Mouse (Mus musculus) right cerebral cortex, postnatal 25 days (tissue): ENCODE results near the gene Ankrd33.
"Not testable (repeated sequence)": the region's sequence is repeated elsewhere in the genome, so short reads cannot be mapped to it uniquely, and the experiment has no call there.

ENCODE experiments used
- DNase-seq: peaks from one replicate; pipeline ENCODE4 v3.0.0; 2022

The Ankrd33 gene

DNA sequence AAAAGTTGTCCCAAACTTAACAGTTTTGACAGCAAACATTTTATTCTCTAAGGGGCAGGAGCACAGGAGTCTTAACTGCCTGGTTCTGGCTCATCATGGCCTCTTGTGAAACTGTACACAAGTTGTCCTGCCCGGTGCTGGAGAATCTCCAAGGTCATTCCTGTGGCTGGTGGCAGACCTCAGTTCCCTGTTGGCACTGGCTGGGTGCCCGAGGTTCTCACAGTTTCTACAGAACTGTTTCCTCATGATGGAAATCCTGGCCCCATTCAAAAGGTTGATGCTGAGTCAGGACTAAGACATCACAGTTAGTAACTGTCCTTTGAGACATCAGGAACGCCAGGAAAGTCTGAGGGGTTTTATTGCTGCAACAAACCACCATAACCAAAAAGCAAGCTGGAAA lies 28.6 kb upstream of the Ankrd33 start:
- no peak for DNase-seq

DNA sequence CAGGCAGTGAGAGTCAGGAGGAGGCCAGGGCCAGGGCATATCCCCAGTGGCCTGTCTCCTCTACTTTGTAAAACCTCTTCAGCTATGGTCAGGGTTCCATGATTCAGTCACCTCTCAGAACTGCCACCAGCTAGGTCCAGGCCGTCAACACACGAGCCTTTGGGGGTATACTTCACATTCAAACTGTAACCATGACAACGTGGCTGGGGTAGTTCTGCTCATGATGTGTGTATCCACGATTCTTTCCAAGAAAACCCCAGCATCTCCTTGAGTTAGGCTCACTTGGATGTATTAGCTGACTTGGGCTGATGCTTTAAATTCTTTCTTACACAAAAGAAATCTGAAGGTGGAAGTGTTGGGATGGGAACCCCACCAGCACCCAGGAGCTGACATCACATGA lies 27.3 kb upstream of the Ankrd33 start:
- no peak for DNase-seq

DNA sequence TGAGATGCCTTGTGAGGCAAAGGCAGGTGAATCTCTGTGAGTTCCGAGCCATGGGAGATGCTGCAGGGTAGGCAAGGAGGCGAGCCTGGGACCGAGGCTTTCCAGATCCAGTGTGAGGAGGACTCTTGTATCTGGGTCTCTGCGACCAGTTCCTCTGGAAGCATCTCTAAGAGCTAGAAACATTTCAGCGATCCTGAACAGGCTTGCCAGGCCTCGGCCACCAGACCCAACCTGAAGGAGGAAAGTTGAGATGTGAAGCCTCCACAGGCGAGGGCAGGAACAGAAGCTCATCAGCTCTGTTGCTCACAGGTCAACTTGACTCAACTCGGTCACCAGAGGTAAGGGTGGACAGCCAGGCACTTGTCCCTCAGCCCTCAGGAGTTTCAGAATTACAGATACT lies 24.0 kb upstream of the Ankrd33 start:
- DNase-seq = no peak

DNA sequence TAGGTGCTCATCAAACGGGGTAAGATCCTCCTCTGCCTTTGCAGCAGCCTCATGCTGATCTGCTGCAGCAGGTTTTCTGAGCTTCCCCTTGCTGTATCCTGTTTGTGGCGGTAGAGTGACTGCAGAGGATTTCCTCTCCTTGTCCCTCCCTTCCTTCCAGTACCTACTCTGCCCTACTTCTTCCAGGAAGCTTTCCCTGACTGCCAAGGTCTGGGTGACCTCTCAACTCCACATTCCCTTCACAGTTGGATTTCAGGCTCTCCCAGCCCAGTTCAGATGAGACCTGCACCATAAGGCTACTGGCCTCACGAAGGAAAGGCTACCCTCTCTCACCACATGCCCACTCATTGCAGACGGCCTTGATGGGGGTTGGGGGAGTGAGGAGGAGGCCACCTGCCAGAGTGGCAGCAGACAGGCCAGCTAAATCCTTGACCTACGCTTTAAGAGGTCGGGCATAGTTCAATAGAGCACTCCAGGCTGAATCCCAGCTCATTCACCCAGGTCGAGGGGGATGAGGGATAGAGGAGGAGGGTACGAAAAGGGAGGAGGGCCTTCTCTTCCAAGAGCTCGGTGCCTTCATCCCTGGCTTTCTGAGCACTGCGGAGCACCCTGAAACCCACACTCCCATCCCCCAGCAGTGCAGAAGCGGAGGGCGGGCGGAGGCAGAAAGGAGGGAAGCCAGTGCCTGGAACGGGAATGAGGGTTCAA lies 23.3 kb upstream of the Ankrd33 start:
- DNase-seq = no peak

DNA sequence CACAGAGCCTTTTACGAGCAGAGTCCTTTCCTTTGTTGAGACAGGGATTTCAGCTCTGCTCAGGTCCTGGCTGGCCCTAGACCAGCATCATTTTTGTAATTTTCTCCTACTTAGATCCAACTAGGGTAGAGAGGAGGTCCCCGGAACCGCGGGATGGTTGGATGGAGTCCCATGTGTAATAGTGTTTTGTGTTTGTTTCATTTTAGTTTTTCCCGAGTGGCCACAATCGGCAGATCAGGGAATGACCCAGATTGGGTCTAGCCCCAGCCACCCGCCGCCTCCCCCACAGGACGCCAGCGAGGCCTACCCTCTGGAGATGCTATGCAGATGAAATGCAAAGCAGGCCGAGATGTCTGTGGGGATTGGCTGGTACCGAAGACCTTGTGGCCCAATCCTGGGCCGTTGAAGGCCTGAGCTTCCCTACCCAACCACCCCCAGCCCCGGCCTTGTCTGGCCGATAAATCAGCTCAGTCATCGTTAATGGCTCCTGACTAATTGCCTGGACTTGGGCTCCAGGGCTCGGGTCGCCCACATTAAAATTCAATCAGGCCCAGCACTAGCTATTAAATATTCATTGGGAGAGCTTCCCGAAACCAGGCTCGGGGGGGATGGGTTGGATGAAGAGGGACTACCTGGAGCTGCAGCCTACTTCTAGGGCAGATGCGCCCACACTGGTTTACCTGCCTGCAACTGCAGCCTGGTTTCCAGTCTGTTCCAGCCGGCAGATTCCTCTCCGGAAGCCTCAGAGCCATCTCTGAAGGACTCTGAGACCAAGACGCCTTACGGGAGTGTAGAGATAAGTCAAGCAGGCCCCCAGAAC lies 22.5 kb upstream of the Ankrd33 start:
- peak; percentile 21 for DNase-seq

DNA sequence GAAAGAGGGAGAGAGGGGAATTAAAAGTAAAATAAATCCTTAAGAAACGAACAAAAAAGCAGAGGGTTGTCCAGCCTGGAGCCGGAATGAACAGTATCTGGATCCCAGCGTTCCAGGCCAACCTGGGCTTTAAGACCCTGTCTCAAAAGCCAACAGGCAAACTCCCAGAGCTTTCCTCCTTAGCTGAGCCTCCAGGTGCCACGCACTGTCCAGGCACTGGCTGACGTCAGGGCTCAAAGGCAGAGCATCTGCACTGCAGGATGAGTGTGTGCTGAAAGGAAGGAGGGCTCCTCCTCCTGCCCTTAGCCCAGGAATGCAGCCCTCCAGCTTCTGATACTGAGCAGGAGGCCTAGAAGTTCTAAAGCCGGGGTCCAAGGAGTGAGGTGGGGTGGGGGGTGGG lies 21.6 kb upstream of the Ankrd33 start:
- no peak for DNase-seq

DNA sequence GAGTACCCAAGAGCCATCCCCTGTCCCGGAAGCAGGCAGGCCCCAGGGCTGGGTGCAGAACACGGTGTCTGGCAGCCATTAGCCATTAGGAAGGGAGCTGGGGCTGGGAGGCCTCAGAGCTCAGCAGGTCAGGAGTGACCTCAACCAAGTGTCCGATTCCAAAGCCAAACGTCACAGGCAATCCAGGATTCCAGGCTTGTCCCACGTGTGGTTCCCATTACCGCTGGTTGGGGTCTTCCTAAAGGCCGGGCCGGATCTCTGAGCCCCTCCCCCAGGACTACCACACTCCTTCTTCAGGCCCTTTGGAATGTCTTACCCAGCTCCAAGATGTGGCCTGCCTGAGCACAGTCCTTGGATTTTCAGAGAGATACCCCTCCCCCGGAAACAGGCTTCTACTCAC lies 20.6 kb upstream of the Ankrd33 start:
- no peak for DNase-seq

DNA sequence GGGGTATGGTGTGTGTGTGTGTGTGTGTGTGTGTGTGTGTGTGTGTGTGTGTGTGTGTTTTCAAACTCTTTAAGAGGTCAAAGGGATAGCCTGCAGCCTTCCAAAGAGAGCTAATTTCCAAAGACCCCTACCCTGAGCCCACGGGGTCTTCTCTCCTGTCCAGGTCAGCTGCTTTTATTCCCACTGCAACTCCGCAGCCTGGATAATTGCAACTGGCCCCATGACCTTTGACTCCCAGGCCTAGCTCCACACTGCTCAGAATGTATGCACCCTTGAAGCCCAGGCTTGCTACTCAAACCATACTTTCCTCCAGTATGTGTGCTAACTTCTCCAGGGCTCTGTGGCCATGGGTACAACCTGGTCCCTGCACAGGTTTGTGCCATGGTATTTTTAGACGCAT lies 20.2 kb upstream of the Ankrd33 start:
- DNase-seq = no peak

DNA sequence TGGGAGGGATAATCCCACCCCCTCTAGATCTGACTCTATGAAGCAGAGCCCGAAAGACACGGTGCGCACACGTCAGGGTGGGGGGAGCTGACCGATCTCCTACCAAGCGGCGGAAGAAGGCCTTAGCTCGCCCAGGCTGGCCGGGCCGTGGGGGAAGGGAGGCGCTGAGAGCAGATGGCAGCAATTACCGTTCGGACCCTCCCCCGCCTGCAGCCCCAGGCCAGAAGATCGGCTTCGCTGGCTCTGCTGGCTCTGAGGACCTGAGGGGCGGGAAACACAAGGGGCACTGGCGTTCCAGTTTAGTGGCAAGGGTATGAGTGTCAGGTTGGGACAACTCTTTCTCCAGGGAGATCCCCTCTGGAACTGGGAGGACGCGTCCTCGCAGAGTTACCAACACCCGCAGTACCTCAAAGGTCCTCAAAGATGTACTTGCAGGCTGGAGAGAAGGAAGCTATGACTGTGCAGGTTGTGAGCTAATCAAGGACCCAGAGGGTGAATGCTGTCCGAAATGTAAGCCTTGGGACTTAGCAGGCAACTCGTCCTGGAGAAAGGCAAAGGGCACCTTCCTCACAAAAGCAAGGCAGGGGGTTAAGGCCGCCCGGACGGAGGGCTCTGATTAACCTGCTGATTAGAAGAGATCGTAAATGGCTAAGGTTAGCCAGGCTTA lies 17.4 kb upstream of the Ankrd33 start:
- no peak for DNase-seq

DNA sequence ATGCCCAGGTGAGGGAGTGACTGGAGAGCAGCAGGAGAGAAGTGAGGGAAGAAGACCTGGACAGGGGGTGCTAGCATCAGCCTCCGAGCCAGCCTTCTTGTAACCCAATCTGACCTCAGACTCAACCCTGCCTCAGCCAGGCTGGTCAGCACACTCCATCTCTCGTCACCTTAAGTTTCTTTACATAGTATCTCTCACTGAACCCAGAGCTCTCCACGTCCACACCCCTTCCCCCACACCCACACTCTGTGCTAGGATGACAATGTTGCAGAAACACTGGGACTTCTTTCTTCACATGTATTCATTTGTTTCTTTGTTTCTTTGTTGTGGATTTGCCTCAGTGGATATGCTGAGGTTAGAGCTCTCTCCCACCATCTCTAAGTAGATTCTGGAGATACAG lies 14.6 kb upstream of the Ankrd33 start:
- DNase-seq = no peak

DNA sequence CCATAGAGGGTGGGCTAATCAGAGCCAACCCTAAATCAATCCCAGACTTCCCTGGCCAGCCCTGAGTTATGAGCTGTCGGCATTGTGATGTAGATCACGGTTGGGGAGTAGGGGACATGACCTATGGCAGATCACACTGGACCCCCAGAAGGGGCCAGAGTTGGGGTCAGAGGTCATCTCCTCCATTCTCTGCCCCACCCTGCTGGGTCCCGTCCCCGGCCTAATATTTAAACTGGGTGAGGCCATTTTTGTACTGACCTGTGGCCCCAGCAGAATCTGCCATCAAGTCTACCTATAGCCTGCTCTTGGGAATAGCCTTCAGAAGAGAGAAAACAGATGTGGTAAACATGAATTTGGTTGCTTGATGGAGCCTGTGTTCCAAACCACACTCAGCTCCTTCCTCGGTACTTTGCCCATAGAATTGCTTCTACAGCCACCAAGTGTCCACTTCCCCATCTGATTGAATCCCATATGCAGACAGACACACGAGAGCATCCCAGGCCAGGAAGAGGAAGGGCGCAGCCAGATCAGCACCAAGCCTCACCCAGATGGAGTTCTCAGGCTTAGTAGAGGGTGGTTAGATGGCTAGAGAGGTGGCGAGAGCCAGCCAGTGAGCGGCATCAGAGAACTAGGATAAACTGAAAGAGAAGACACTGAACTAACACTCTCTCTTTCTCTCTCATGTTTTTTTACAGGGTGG lies 11.8 kb upstream of the Ankrd33 start:
- no peak for DNase-seq

DNA sequence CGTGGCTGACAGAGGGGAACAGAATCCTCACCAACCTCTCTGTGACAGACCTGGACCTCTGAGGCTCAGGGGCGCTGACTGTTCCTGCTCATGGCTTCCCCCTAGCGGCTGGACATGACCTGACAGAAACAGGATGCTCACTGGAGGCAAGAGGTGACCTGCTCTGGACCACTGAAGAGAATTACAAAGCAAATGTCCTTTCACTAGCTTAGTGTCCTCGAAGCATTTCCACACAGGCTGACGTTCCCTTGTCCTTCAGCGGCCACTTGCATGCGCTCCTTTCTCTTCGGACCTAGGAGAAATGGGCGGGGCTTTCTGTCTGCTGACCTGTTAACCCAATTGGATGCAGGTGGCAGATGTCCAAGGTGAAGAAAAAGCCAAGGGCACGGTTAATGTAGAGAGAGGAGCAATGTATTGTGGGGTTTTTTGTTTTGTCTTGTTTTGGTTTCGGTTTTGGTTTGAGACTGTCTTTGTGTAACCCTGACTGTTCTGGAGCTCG lies 10.0 kb upstream of the Ankrd33 start:
- peak; percentile 55 for DNase-seq

DNA sequence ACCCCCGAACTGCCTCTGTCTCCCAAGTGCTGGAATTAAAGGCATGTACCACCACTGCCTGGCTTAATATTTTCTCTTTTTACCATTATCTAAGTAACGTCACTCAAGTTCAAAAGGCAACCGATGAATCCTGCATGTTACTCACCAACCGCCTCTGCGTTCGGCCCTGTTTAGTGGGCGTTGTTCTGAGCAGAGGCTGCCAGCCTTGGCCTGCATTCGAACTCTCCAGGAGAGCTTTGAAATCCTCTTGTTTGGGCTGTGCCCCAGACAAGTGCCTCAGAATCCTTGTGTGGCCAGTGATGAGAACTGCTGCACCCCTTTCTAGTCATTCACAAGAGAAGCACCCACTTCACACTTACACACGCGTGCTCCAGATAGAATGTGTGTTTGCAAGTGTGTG lies 9.5 kb upstream of the Ankrd33 start:
- no peak for DNase-seq

DNA sequence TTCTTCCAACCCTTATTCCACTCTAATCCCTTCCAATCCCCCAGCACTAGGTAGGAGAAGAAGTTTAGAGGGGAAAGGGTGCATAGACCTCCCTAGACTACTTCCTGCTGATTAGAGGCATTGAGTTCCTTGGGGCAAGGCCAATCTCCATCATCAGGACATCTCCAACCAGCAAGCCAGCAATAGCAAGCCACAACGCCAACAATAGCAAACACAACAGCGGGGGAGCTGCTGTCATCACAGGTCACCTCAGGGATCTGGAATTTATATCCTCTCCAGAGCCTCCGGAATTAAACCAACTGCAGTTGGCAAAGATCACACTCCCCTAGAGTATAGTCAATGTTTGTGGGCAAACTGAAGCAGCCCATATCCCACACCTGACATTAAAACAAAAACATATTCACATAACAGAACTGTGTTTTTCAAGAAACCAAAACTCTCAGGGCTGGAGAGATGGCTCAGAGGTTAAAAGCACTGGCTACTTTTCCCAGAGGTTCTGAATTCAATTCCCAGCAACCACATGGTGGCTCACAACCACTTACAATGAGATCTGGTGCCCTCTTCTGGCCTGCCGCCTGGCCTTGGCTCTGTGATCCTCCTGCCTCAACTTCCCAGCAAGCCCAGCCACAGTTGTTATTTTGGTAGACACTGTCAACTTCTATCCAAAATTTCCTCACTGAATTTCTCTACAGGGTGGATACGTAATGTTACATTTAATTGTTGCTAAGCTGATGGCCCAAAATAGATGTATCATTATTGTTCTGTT lies 7.5 kb upstream of the Ankrd33 start:
- DNase-seq = no peak

DNA sequence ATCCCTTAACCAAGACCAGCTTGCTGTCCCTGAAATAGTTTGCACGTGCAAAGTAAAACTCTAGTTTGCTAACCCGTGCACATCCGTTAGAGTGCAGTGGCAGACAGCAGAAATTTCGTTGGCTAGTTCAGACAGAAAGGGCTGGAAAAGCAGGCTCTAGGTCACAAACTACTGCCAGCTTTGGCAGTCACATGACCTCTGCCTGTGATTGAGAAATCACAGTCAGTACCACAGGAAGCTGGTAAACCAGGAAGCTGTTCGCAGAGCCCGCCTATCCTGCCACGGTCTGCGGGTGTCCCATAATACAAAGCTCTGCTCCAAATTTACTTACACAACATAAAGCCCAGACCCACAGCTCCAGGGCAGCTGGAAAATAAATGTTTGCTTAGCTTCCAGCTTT lies 2.4 kb upstream of the Ankrd33 start:
- no peak for DNase-seq

DNA sequence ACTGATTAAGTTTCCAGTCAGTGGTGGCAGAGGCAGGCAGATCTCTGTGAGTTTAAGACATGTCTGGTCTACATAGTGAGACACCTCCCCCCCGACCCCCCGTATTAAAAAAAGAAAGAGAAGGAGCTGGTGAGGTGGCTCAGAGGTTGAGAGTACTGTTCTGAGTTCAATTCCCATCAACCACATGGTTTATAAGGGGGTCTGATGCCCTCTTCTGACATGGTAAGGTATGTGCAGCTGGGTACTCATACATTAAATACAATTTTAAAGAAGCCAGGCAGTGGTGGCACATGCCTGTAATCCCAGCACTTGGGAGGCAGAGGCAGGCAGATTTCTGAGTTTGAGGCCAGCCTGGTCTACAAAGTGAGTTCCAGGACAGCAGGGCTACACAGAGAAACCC lies 1.8 kb upstream of the Ankrd33 start:
- not testable (repeated sequence) for DNase-seq

DNA sequence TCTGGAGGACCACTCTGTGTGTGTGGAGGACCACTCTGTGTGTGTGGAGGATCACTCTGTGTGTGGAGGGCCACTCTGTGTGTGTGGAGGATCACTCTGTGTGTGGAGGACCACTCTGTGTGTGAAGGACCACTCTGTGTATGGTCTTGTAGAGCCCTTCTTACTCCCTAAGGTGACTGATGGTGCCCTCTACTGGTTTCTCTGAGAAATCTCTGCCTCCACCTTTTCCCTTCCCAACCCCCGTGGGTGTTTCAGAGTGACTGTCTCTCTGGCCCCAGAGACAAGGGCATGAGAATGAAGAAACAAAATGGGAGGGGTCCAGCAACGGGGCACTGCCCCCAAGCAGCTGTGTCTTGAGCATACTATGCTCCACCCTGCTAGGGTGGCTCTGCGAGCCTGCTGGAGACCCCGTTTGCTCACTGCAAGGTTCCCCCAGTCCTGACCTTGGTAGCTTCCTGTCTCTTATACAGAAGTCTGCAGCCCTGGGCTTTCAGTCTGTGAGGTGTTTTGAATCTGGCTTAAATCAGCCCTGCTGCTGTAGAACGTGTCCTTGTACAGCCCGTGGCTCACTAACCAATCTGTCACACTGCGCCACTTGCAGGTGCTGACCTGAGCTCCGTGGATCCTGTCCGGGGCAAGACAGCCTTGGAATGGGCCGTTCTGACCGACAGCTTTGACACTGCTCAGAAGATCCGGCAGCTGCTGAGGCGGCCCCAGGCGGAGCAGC lies 3.0 kb downstream of the Ankrd33 start:
- DNase-seq = no peak

DNA sequence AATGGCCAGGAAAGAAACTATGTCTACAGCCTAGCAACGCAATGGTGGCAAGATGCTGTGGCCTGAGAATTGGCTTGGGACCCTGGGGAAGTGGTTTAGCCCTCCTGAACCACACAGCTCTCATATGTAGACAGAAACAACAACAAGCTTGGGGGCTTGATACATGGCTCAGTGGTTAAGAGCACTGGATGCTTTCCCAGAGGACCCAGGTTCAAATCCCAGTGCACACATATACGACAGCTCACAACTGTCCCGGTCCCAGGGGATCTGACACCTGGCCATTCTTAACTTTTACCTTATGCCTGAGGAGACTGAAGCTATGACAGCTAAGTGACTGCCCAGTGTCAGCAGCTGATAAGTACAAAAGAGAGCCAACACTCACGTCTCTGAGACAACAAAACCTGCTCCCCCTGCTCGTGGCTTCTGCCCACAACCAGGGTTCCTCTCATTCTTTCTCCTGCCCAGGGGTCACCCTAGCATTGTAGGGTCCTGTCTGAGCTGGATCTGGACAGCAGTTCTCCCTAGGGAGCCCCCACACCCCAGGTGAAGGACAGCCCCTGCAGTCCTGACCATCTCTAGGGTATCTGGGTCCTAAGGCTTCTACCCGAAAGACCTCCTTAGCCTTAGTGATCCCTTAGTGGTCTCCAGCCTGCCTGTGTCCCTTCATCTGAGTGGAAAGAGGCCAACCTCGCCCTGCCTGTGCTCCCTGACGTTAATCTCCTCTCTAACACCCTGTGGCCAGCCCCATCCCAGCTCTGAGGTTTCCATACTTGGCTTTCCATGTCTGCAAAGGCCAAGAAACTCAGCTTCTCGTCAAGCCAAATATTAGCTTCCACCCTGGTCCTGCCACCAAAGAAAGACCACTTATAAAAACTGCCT lies 6.1 kb downstream of the Ankrd33 start:
- DNase-seq = no peak

DNA sequence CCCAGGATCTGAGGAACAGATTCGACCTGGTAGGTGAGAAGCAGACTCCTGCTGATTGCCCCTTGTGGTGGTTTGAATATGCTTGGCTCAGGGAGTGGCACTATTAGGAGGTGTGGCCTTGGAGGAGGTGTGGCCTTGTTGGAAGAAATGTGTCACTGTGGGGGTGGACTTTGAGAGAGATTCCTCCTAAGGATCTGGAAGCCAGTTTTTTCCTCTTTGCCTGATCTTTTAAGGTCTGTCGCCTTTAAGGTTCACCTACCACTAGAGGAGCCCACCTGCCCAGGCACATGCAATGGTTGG lies 6.7 kb downstream of the Ankrd33 start:
- DNase-seq = no peak

DNA sequence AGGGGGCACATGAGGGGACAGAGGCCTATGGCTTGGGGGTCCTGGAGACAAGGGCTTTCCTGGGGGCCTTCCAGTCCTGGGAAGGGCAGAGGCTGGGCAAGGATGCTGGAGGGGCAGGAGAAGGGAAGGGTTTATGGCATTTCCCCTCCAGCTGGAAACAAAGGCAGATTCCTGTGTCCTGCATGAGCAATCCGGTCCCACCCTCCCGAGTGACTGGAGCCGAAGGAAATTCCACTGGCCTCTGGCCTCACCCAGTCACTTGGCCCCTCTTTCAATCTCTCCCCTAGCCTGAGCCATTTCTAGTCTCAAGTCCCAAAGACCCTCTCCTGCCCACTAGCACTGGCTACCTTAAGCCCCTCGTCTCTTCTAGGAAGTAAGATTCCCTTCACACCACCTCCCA lies 7.6 kb downstream of the Ankrd33 start:
- no peak for DNase-seq

DNA sequence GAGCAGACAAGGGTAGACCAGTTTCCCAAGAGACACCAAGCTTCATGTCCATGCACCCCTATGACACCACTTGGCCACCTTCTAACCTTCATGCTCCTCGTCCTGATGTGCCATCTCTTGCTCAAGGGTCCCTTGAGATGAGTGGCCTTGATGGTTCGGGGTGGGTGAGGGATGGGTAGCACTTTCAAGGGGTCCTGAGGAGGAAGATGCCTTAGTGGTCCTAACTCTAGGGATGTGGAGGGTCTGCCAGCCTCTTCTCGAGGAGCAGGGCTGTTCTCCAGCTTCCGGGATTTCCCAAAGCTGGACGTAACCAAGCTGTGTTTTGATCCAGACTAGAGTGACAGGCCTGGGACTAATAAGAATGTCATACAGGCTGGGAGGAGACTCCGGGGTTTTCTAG lies 10.0 kb downstream of the Ankrd33 start:
- DNase-seq = no peak
